Mouse (Mus musculus) hindbrain, embryonic 10.5 days (tissue): ENCODE data around the gene Ankrd40. TPM values are rescaled to one million over a fixed set of nuclear protein-coding genes. Genes with fewer than 3 reads are reported as not detected.

ENCODE experiments used
- DNase-seq: peaks from one replicate; pipeline ENCODE4 v3.0.0-alpha.2; 2017; ENCODE audit warnings: low spot score
- H3K27ac ChIP-seq: fragments of 300-500 bp; sonication (generic); 2 replicates; pipeline ENCODE4 v1.5.1; 2016; ENCODE audit warnings: mild to moderate bottlenecking, moderate library complexity
- H3K27me3 ChIP-seq: fragments of 300-500 bp; sonication (generic); 2 replicates; pipeline ENCODE4 v1.6.1; 2016; ENCODE audit warnings: mild to moderate bottlenecking; ENCODE audit not compliant: poor library complexity, insufficient read depth, severe bottlenecking
- H3K36me3 ChIP-seq: fragments of 300-500 bp; sonication (generic); 2 replicates; pipeline ENCODE4 v1.6.1; 2016; ENCODE audit warnings: mild to moderate bottlenecking, moderate library complexity
- H3K4me1 ChIP-seq: fragments of 300-500 bp; sonication (generic); replicated peaks from 2 replicates; pipeline ENCODE4 v1.6.1; 2016; ENCODE audit warnings: mild to moderate bottlenecking
- H3K4me3 ChIP-seq: fragments of 300-500 bp; sonication (generic); 2 replicates; pipeline ENCODE4 v1.5.1; 2016; ENCODE audit warnings: mild to moderate bottlenecking, moderate library complexity
- H3K9me3 ChIP-seq: fragments of 300-500 bp; sonication (generic); 2 replicates; pipeline ENCODE4 v1.6.1; 2016; ENCODE audit warnings: mild to moderate bottlenecking, moderate library complexity
- WGBS: fragments of 180-500 bp; shearing (Covaris S2); methylation state at CpG from one replicate; pipeline ENCODE4 v1.1.7; 2016; 5-methylcytosine and 5-hydroxymethylcytosine counted together
- polyA plus RNA-seq: library from polyadenylated mRNA; unstranded; fragments of >200 nt; fragmentation: Nextera tagmentation; extraction: Ambion mirVana; gene quantifications from 2 replicates; pipeline ENCODE4 v1.2.1, GENCODE M21; 2016

Gene Ankrd40
- polyA plus RNA-seq, 1 experiment from 2014 or later: 12.5 TPM

GRCm38 (mm10) chr11:94329270-94329891 is 1.6 kb downstream of the Ankrd40 start:
- H3K27me3 ChIP-seq: no peaks in the 10 kb centered on the region
- peaks cover 5% of the 10 kb centered on the region for H3K36me3 ChIP-seq
- peak; percentile 53 for DNase-seq
- no peak overlapping the region for H3K4me3 ChIP-seq
- 51% methylated on average over 4 of the region's 4 CpGs for WGBS
- no peaks in the 10 kb centered on the region for H3K9me3 ChIP-seq
- H3K27ac ChIP-seq: no peak overlapping the region
- H3K4me1 ChIP-seq: peaks cover 46% of the 10 kb centered on the region

- H3K27me3 ChIP-seq: no peaks in the 10 kb centered on the region
- peaks cover 46% of the 10 kb centered on the region for H3K4me1 ChIP-seq
- H3K4me3 ChIP-seq: no peak overlapping the region
- DNase-seq: no peak
- peaks cover 13% of the 10 kb centered on the region for H3K36me3 ChIP-seq
- 96% methylated on average over 3 of the region's 3 CpGs for WGBS
- no peaks in the 10 kb centered on the region for H3K9me3 ChIP-seq
- no peak overlapping the region for H3K27ac ChIP-seq
These were observed 2.4 kb downstream of the Ankrd40 start for GRCm38 (mm10) chr11:94330211-94330610.

GRCm38 (mm10) chr11:94332726-94333125 is 4.9 kb downstream of the Ankrd40 start:
- no peaks in the 10 kb centered on the region for H3K9me3 ChIP-seq
- no peak overlapping the region for H3K4me3 ChIP-seq
- 95% methylated on average over 6 of the region's 6 CpGs for WGBS
- no peak overlapping the region for H3K27ac ChIP-seq
- peaks cover 36% of the 10 kb centered on the region for H3K4me1 ChIP-seq
- peaks cover 31% of the 10 kb centered on the region for H3K36me3 ChIP-seq
- DNase-seq: no peak
- H3K27me3 ChIP-seq: no peaks in the 10 kb centered on the region

- H3K4me3 ChIP-seq: no peak overlapping the region
- no peak for DNase-seq
- H3K9me3 ChIP-seq: no peaks in the 10 kb centered on the region
- H3K36me3 ChIP-seq: peaks cover 48% of the 10 kb centered on the region
- H3K4me1 ChIP-seq: peaks cover 23% of the 10 kb centered on the region
- 95% methylated on average over 8 of the region's 8 CpGs for WGBS
- no peak overlapping the region; the same call in 1 of the 2 replicates for H3K27ac ChIP-seq
- no peaks in the 10 kb centered on the region for H3K27me3 ChIP-seq
These were observed 6.7 kb downstream of the Ankrd40 start for GRCm38 (mm10) chr11:94334386-94334968.

- Histone ChIP-seq H3K27ac (no peak overlapping the region), H3K27me3 (no peaks in the 10 kb centered on the region), H3K4me1 (peaks cover 19% of the 10 kb centered on the region), H3K9me3 (no peaks in the 10 kb centered on the region), H3K36me3 (peaks cover 60% of the 10 kb centered on the region), H3K4me3 (no peak overlapping the region)
- no peak for DNase-seq
These were observed 8.8 kb downstream of the Ankrd40 start for GRCm38 (mm10) chr11:94336551-94336950.

- Histone ChIP-seq H3K27me3 (no peaks in the 10 kb centered on the region), H3K27ac (no peak overlapping the region), H3K9me3 (no peaks in the 10 kb centered on the region), H3K4me1 (peaks cover 35% of the 10 kb centered on the region), H3K4me3 (no peak overlapping the region), H3K36me3 (peaks cover 60% of the 10 kb centered on the region)
- DNase-seq: no peak
- WGBS: 95% methylated on average over 2 of the region's 2 CpGs
These were observed 10.5 kb downstream of the Ankrd40 start for GRCm38 (mm10) chr11:94338347-94338746.

GRCm38 (mm10) chr11:94339732-94340585 is 12.2 kb downstream of the Ankrd40 start:
- Histone ChIP-seq H3K9me3 (no peaks in the 10 kb centered on the region), H3K4me3 (no peak overlapping the region), H3K27ac (peak overlapping the region; percentile 56; the same call in 1 of the 2 replicates), H3K36me3 (peaks cover 49% of the 10 kb centered on the region), H3K4me1 (peaks cover 51% of the 10 kb centered on the region), H3K27me3 (peaks cover 7% of the 10 kb centered on the region; the same call in 1 of the 2 replicates)
- peak; percentile 73 for DNase-seq
- 61% methylated on average over 18 of the region's 18 CpGs for WGBS

GRCm38 (mm10) chr11:94340948-94341933 is 13.4 kb downstream of the Ankrd40 start:
- no peak overlapping the region for H3K4me3 ChIP-seq
- peaks cover 36% of the 10 kb centered on the region for H3K36me3 ChIP-seq
- peaks cover 51% of the 10 kb centered on the region for H3K4me1 ChIP-seq
- peaks cover 16% of the 10 kb centered on the region; the same call in 1 of the 2 replicates for H3K27me3 ChIP-seq
- 66% methylated on average over 10 of the region's 10 CpGs for WGBS
- H3K9me3 ChIP-seq: no peaks in the 10 kb centered on the region
- DNase-seq: no peak
- H3K27ac ChIP-seq: peak overlapping the region; percentile 62

GRCm38 (mm10) chr11:94342114-94342905 is 14.5 kb downstream of the Ankrd40 start:
- Histone ChIP-seq H3K4me1 (peaks cover 55% of the 10 kb centered on the region), H3K36me3 (peaks cover 30% of the 10 kb centered on the region), H3K27me3 (peaks cover 20% of the 10 kb centered on the region; the same call in 1 of the 2 replicates), H3K9me3 (no peaks in the 10 kb centered on the region), H3K27ac (peak overlapping the region; percentile 72), H3K4me3 (no peak overlapping the region)
- 25% methylated on average over 13 of the region's 13 CpGs for WGBS
- DNase-seq: peak; percentile 54

GRCm38 (mm10) chr11:94343955-94344358 is 16.2 kb downstream of the Ankrd40 start:
- no peak for DNase-seq
- Histone ChIP-seq H3K36me3 (peaks cover 17% of the 10 kb centered on the region), H3K4me3 (no peak overlapping the region), H3K27ac (peak overlapping the region; percentile 56; the same call in 1 of the 2 replicates), H3K27me3 (peaks cover 20% of the 10 kb centered on the region; the same call in 1 of the 2 replicates), H3K9me3 (no peaks in the 10 kb centered on the region), H3K4me1 (peaks cover 55% of the 10 kb centered on the region)
- WGBS: 27% methylated on average over 5 of the region's 5 CpGs

GRCm38 (mm10) chr11:94344470-94344869 is 16.7 kb downstream of the Ankrd40 start:
- Histone ChIP-seq H3K4me1 (peaks cover 55% of the 10 kb centered on the region), H3K27me3 (peaks cover 20% of the 10 kb centered on the region; the same call in 1 of the 2 replicates), H3K36me3 (peaks cover 12% of the 10 kb centered on the region), H3K27ac (peak overlapping the region; percentile 40; the same call in 1 of the 2 replicates), H3K4me3 (no peak overlapping the region), H3K9me3 (no peaks in the 10 kb centered on the region)
- 74% methylated on average over 1 of the region's 1 CpGs for WGBS
- no peak for DNase-seq
